Mouse (Mus musculus) intestine, postnatal 0 days (tissue): Measurements from ENCODE around the gene Myo16. TPM values are rescaled to one million over a fixed set of nuclear protein-coding genes. Genes with fewer than 3 reads are reported as not detected.

Experiments
- ATAC-seq: fragments of 200-750 bp; cut with Nextera tagmentation; 2 replicates; pipeline ENCODE4 v1.8.0; 2017; ENCODE audit warnings: mild to moderate bottlenecking, moderate TSS enrichment, moderate library complexity
- H3K27ac ChIP-seq: fragments of 300-500 bp; sonication (generic); 2 replicates; pipeline ENCODE4 v1.5.1; 2014; ENCODE audit warnings: mild to moderate bottlenecking, low read depth, low read length, moderate library complexity
- H3K27me3 ChIP-seq: fragments of 300-500 bp; sonication (generic); replicated peaks from 2 replicates; pipeline ENCODE4 v1.6.1; 2014; ENCODE audit warnings: low read length, mixed read lengths; ENCODE audit not compliant: control insufficient read depth, insufficient read depth
- H3K36me3 ChIP-seq: fragments of 300-500 bp; sonication (generic); 2 replicates; pipeline ENCODE4 v1.6.1; 2014; ENCODE audit warnings: mild to moderate bottlenecking, moderate library complexity; ENCODE audit not compliant: control insufficient read depth, insufficient read depth
- H3K4me1 ChIP-seq: fragments of 300-500 bp; sonication (generic); replicated peaks from 2 replicates; pipeline ENCODE4 v1.6.1; 2014; ENCODE audit warnings: antibody characterized with exemption, low read length, mixed read lengths; ENCODE audit not compliant: control insufficient read depth, insufficient read depth
- H3K4me2 ChIP-seq: fragments of 300-500 bp; sonication (generic); replicated peaks from 2 replicates; pipeline ENCODE4 v1.6.1; 2014; ENCODE audit warnings: low read depth, mild to moderate bottlenecking, moderate library complexity
- H3K4me3 ChIP-seq: fragments of 300-500 bp; sonication (generic); 2 replicates; pipeline ENCODE4 v1.5.1; 2014; ENCODE audit warnings: low read depth, low read length
- H3K9ac ChIP-seq: fragments of 300-500 bp; sonication (generic); 2 replicates; pipeline ENCODE4 v1.6.1; 2014; ENCODE audit warnings: mild to moderate bottlenecking, low read depth, low read length
- H3K9me3 ChIP-seq: fragments of 300-500 bp; sonication (generic); 2 replicates; pipeline ENCODE4 v1.6.1; 2016; ENCODE audit warnings: mixed run types; ENCODE audit not compliant: control insufficient read depth
- CTCF ChIP-seq: sonication (generic); IDR thresholded peaks from 2 replicates; pipeline ENCODE4 v1.5.1; 2016; ENCODE audit warnings: low read depth, mild to moderate bottlenecking, control low read depth, antibody characterized with exemption, moderate library complexity
- WGBS: fragments of 180-500 bp; shearing (Covaris S2); extraction: QIAGEN DNeasy Blood & Tissue Kit; methylation state at CpG from one replicate; pipeline ENCODE4 v1.1.7; 2014; 5-methylcytosine and 5-hydroxymethylcytosine counted together
- polyA plus RNA-seq: library from polyadenylated mRNA; unstranded; fragments of >200 nt; fragmentation: Nextera tagmentation; extraction: Ambion mirVana; gene quantifications from 2 replicates; pipeline ENCODE4 v1.2.1, GENCODE M21; 2015

Gene Myo16
- polyA plus RNA-seq, 1 experiment from 2014 or later = not detected

GRCm38 (mm10) chr8:10596353-10596752 is 442.6 kb downstream of the Myo16 start:
- Histone ChIP-seq H3K36me3 (no peaks in the 10 kb centered on the region), H3K4me3 (no peak overlapping the region), H3K4me1 (no peaks in the 10 kb centered on the region), H3K27ac (no peak overlapping the region), H3K9me3 (no peaks in the 10 kb centered on the region), H3K9ac (no peak overlapping the region), H3K4me2 (no peak overlapping the region), H3K27me3 (no peaks in the 10 kb centered on the region)
- no peak for TF ChIP-seq CTCF
- no peak for ATAC-seq
- WGBS = 86% methylated on average over 3 of the region's 3 CpGs

GRCm38 (mm10) chr8:10597595-10597994 is 443.9 kb downstream of the Myo16 start:
- no peak overlapping the region for H3K4me3 ChIP-seq
- no peak overlapping the region for H3K4me2 ChIP-seq
- no peak overlapping the region for H3K27ac ChIP-seq
- no peaks in the 10 kb centered on the region for H3K36me3 ChIP-seq
- H3K27me3 ChIP-seq = no peaks in the 10 kb centered on the region
- H3K4me1 ChIP-seq = no peaks in the 10 kb centered on the region
- H3K9me3 ChIP-seq = no peaks in the 10 kb centered on the region
- no peak for ATAC-seq
- no peak overlapping the region for H3K9ac ChIP-seq
- TF ChIP-seq CTCF = no peak
- WGBS = 79% methylated on average over 5 of the region's 5 CpGs

GRCm38 (mm10) chr8:10598889-10599288 is 445.2 kb downstream of the Myo16 start:
- no peaks in the 10 kb centered on the region for H3K9me3 ChIP-seq
- no peak overlapping the region for H3K9ac ChIP-seq
- no peak overlapping the region for H3K4me2 ChIP-seq
- no peaks in the 10 kb centered on the region for H3K4me1 ChIP-seq
- 67% methylated on average over 5 of the region's 5 CpGs for WGBS
- H3K27me3 ChIP-seq = no peaks in the 10 kb centered on the region
- TF ChIP-seq CTCF = no peak
- H3K27ac ChIP-seq = no peak overlapping the region
- no peak for ATAC-seq
- no peaks in the 10 kb centered on the region for H3K36me3 ChIP-seq
- no peak overlapping the region for H3K4me3 ChIP-seq

- Histone ChIP-seq H3K9me3 (no peaks in the 10 kb centered on the region), H3K9ac (no peak overlapping the region), H3K36me3 (no peaks in the 10 kb centered on the region), H3K4me3 (no peak overlapping the region), H3K27me3 (no peaks in the 10 kb centered on the region), H3K4me2 (no peak overlapping the region), H3K4me1 (no peaks in the 10 kb centered on the region), H3K27ac (no peak overlapping the region)
- WGBS = 36% methylated on average over 12 of the region's 12 CpGs
- TF ChIP-seq CTCF = no peak
- no peak for ATAC-seq
These were observed 452.5 kb downstream of the Myo16 start for GRCm38 (mm10) chr8:10606028-10606815.

GRCm38 (mm10) chr8:10606816-10607209 is 453.1 kb downstream of the Myo16 start:
- Histone ChIP-seq H3K9me3 (no peaks in the 10 kb centered on the region), H3K27ac (no peak overlapping the region), H3K4me1 (no peaks in the 10 kb centered on the region), H3K4me2 (no peak overlapping the region), H3K9ac (no peak overlapping the region), H3K36me3 (no peaks in the 10 kb centered on the region), H3K27me3 (no peaks in the 10 kb centered on the region), H3K4me3 (no peak overlapping the region)
- TF ChIP-seq CTCF = no peak
- WGBS = 55% methylated on average over 4 of the region's 4 CpGs
- no peak for ATAC-seq

GRCm38 (mm10) chr8:10611636-10612035 is 457.9 kb downstream of the Myo16 start:
- 46% methylated on average over 5 of the region's 5 CpGs for WGBS
- Histone ChIP-seq H3K27ac (no peak overlapping the region), H3K4me1 (no peaks in the 10 kb centered on the region), H3K4me2 (no peak overlapping the region), H3K27me3 (no peaks in the 10 kb centered on the region), H3K9me3 (no peaks in the 10 kb centered on the region), H3K4me3 (no peak overlapping the region), H3K9ac (no peak overlapping the region), H3K36me3 (no peaks in the 10 kb centered on the region)
- ATAC-seq = no peak
- no peak for TF ChIP-seq CTCF
